Mouse (Mus musculus) intestine, postnatal 0 days (tissue): ENCODE data around the gene Ppm1e. TPM values are rescaled to one million over a fixed set of nuclear protein-coding genes. Genes with fewer than 3 reads are reported as not detected.

Source experiments
- ATAC-seq: fragments of 200-750 bp; cut with Nextera tagmentation; 2 replicates; pipeline ENCODE4 v1.8.0; 2017; ENCODE audit warnings: mild to moderate bottlenecking, moderate TSS enrichment, moderate library complexity
- H3K27ac ChIP-seq: fragments of 300-500 bp; sonication (generic); 2 replicates; pipeline ENCODE4 v1.5.1; 2014; ENCODE audit warnings: mild to moderate bottlenecking, low read depth, low read length, moderate library complexity
- H3K27me3 ChIP-seq: fragments of 300-500 bp; sonication (generic); replicated peaks from 2 replicates; pipeline ENCODE4 v1.6.1; 2014; ENCODE audit warnings: low read length, mixed read lengths; ENCODE audit not compliant: control insufficient read depth, insufficient read depth
- H3K36me3 ChIP-seq: fragments of 300-500 bp; sonication (generic); 2 replicates; pipeline ENCODE4 v1.6.1; 2014; ENCODE audit warnings: mild to moderate bottlenecking, moderate library complexity; ENCODE audit not compliant: control insufficient read depth, insufficient read depth
- H3K4me1 ChIP-seq: fragments of 300-500 bp; sonication (generic); replicated peaks from 2 replicates; pipeline ENCODE4 v1.6.1; 2014; ENCODE audit warnings: antibody characterized with exemption, low read length, mixed read lengths; ENCODE audit not compliant: control insufficient read depth, insufficient read depth
- H3K4me2 ChIP-seq: fragments of 300-500 bp; sonication (generic); replicated peaks from 2 replicates; pipeline ENCODE4 v1.6.1; 2014; ENCODE audit warnings: low read depth, mild to moderate bottlenecking, moderate library complexity
- H3K4me3 ChIP-seq: fragments of 300-500 bp; sonication (generic); 2 replicates; pipeline ENCODE4 v1.5.1; 2014; ENCODE audit warnings: low read depth, low read length
- H3K9ac ChIP-seq: fragments of 300-500 bp; sonication (generic); 2 replicates; pipeline ENCODE4 v1.6.1; 2014; ENCODE audit warnings: mild to moderate bottlenecking, low read depth, low read length
- H3K9me3 ChIP-seq: fragments of 300-500 bp; sonication (generic); 2 replicates; pipeline ENCODE4 v1.6.1; 2016; ENCODE audit warnings: mixed run types; ENCODE audit not compliant: control insufficient read depth
- CTCF ChIP-seq: sonication (generic); IDR thresholded peaks from 2 replicates; pipeline ENCODE4 v1.5.1; 2016; ENCODE audit warnings: low read depth, mild to moderate bottlenecking, control low read depth, antibody characterized with exemption, moderate library complexity
- WGBS: fragments of 180-500 bp; shearing (Covaris S2); extraction: QIAGEN DNeasy Blood & Tissue Kit; methylation state at CpG from one replicate; pipeline ENCODE4 v1.1.7; 2014; 5-methylcytosine and 5-hydroxymethylcytosine counted together
- polyA plus RNA-seq: library from polyadenylated mRNA; unstranded; fragments of >200 nt; fragmentation: Nextera tagmentation; extraction: Ambion mirVana; gene quantifications from 2 replicates; pipeline ENCODE4 v1.2.1, GENCODE M21; 2015

Ppm1e gene
- 1.4 and 1.7 TPM in 2 replicates for polyA plus RNA-seq

GRCm38 (mm10) chr11:87358331-87359261, at the start of gene Ppm1e:
Gene Ppm1e (minus strand): TSS chr11:87359023.
- no peak within 1 kb of the TSS for H3K27ac ChIP-seq
- H3K36me3 ChIP-seq: no peaks in the 10 kb centered on the region
- H3K4me2 ChIP-seq: peak within 1 kb of the TSS; percentile 99
- no peaks in the 10 kb centered on the region for H3K4me1 ChIP-seq
- peaks cover 32% of the 10 kb centered on the region for H3K27me3 ChIP-seq
- H3K9ac ChIP-seq: peak within 1 kb of the TSS; percentile 48
- peak; percentile 61 for ATAC-seq
- TF ChIP-seq CTCF: no peak
- H3K4me3 ChIP-seq: peak within 1 kb of the TSS; percentile 80
- WGBS: 1% methylated on average over 88 of the region's 104 CpGs
- no peaks in the 10 kb centered on the region for H3K9me3 ChIP-seq

GRCm38 (mm10) chr11:87404876-87405275, 46.1 kb upstream of the Ppm1e start, which contains the start of the genes Rad51c and Tex14:
Gene Rad51c (minus strand): TSS chr11:87404954.
Gene Tex14 (plus strand): TSS chr11:87405065.
- Histone ChIP-seq H3K27ac (peak within 1 kb of the TSS; percentile 77), H3K4me1 (0 out of 2 replicates have a peak, but pooled peaks cover 3% of the 10 kb centered on the region), H3K9ac (peak within 1 kb of the TSS; percentile 48; the same call in 1 of the 2 replicates), H3K27me3 (no peaks in the 10 kb centered on the region), H3K9me3 (no peaks in the 10 kb centered on the region), H3K36me3 (no peaks in the 10 kb centered on the region), H3K4me3 (peak within 1 kb of the TSS; percentile 60), H3K4me2 (peak within 1 kb of the TSS; percentile 67)
- no peak for TF ChIP-seq CTCF
- WGBS: 79% methylated on average over 27 of the region's 27 CpGs
- peak; percentile 7; the same call in 1 of the 2 replicates for ATAC-seq

GRCm38 (mm10) chr11:87404111-87404853, 45.5 kb upstream of the Ppm1e start:
- H3K9me3 ChIP-seq: no peaks in the 10 kb centered on the region
- peak overlapping the region; percentile 48; the same call in 1 of the 2 replicates for H3K9ac ChIP-seq
- no peaks in the 10 kb centered on the region for H3K36me3 ChIP-seq
- H3K27me3 ChIP-seq: no peaks in the 10 kb centered on the region
- peak overlapping the region; percentile 67 for H3K4me2 ChIP-seq
- H3K4me1 ChIP-seq: 0 out of 2 replicates have a peak, but pooled peaks cover 3% of the 10 kb centered on the region
- TF ChIP-seq CTCF: peak; percentile 21; the same call in 1 of the 2 replicates
- ATAC-seq: peak; percentile 89
- peak overlapping the region; percentile 60 for H3K4me3 ChIP-seq
- WGBS: 2% methylated on average over 58 of the region's 58 CpGs
- peak overlapping the region; percentile 77 for H3K27ac ChIP-seq

GRCm38 (mm10) chr11:87398402-87398801, 39.6 kb upstream of the Ppm1e start:
- 92% methylated on average over 2 of the region's 2 CpGs for WGBS
- Histone ChIP-seq H3K9ac (no peak overlapping the region), H3K9me3 (no peaks in the 10 kb centered on the region), H3K4me1 (no peaks in the 10 kb centered on the region), H3K4me2 (no peak overlapping the region), H3K27me3 (no peaks in the 10 kb centered on the region), H3K36me3 (no peaks in the 10 kb centered on the region), H3K27ac (no peak overlapping the region), H3K4me3 (no peak overlapping the region)
- peak; percentile 37 for TF ChIP-seq CTCF
- ATAC-seq: no peak

- no peak overlapping the region for H3K4me2 ChIP-seq
- H3K36me3 ChIP-seq: no peaks in the 10 kb centered on the region
- no peak overlapping the region for H3K27ac ChIP-seq
- TF ChIP-seq CTCF: peak; percentile 86
- WGBS: 56% methylated on average over 1 of the region's 1 CpGs
- no peak for ATAC-seq
- no peak overlapping the region for H3K9ac ChIP-seq
- H3K4me1 ChIP-seq: no peaks in the 10 kb centered on the region
- H3K9me3 ChIP-seq: no peaks in the 10 kb centered on the region
- no peak overlapping the region for H3K4me3 ChIP-seq
- no peaks in the 10 kb centered on the region for H3K27me3 ChIP-seq
These were observed 35.0 kb upstream of the Ppm1e start for GRCm38 (mm10) chr11:87393855-87394254.

GRCm38 (mm10) chr11:87385676-87386075, 26.9 kb upstream of the Ppm1e start:
- Histone ChIP-seq H3K9me3 (no peaks in the 10 kb centered on the region), H3K27me3 (no peaks in the 10 kb centered on the region), H3K4me1 (no peaks in the 10 kb centered on the region), H3K4me2 (no peak overlapping the region), H3K36me3 (no peaks in the 10 kb centered on the region), H3K27ac (no peak overlapping the region), H3K9ac (no peak overlapping the region), H3K4me3 (no peak overlapping the region)
- TF ChIP-seq CTCF: no peak
- ATAC-seq: no peak
- WGBS: 91% methylated on average over 1 of the region's 1 CpGs
